Mouse (Mus musculus): ENCODE measurements around the gene Tns1. TPM values are rescaled to one million over a fixed set of nuclear protein-coding genes. Genes with fewer than 3 reads are reported as not detected.

Tns1 gene
- polyA plus RNA-seq, 1 experiment from 2014 or later, result 11.3 TPM

DNA sequence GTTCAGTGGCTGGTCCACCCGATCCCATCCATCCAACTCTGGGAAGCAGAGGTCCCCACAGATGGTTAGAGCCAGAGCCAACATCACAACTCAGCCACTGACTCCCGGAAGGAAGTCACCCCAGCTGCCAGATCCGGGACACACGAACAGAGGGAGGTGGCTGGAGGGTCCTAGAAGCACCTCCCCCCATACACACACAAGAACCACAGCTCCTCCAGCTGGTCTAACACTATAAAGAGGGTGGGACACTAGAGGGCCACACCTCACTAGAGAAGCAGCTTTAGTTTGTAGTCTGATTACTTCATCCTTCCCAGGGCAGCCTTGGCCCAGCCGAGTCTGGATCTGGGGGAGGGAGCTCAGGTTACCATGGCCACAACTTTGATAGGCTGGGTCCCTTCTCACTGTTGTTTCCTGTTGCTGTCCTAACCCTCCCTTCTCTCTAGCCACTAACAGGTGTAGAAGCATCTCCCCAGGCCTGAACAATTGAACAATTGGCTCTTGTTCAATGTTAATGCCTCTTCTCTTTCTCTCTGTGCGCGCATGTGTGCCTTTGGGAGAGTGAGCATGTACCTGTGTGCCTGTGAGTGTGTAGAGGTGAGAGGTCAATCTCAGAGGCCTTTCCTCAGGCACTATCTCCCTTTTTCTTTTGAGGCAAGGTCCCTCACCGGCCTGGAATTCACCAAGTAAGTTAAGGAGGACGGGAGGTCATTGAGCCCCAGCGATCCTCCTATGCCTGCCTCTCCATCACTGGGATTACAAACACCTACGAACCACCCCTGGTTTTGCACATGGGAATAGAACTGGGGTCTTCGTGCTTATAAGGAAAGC, 157.6 kb downstream of the Tns1 start:
- Histone ChIP-seq H3K27ac (ENCODE audit: low read depth, low read length) (no peak overlapping the region), H3K4me2 (ENCODE audit: low read depth, low read length) (no peak overlapping the region)

DNA sequence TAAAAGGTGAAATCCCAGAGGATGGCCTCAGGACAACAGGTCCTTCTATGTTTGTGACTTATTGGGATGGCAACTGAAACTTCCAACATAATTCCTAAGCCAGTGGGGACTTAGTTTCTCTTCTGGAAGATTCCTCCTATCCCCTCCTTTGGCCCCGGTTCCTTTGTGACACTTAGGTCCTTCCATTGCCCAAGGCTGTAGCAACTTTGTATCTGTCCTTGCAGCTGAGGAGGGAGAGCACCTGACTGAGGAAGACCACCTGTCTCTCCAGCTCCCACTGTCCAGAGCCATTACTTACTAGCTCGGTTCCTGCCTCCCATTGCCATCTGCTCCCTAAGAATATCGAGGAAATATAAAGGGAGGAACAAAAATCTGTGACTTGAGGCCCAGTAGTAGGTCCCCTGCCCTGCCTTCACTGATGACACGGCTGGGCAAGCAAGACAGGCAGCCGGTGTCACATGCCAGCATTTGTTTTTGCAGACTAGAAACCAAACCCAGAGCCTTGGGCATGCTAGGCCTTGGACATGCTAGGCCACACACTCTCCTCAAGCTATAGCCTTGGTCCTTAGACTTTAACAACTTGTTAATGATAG, 160.0 kb downstream of the Tns1 start:
- peaks cover 10% of the 10 kb centered on the region; the same call in 1 of the 2 replicates for H3K4me1 ChIP-seq (ENCODE audit: control insufficient read depth, insufficient read depth, low read length)
- 82% methylated on average over 5 of the region's 5 CpGs for WGBS

More for the DNA sequence above, 157.6 kb downstream of the Tns1 start:
- ATAC-seq (ENCODE audit: low read depth), result no peak
- Histone ChIP-seq H3K36me3 (ENCODE audit: control insufficient read depth, insufficient read depth, low read length) (no peaks in the 10 kb centered on the region), H3K9ac (replicated peaks; ENCODE audit: low read depth, low read length) (no peak overlapping the region), H3K9me3 (ENCODE audit: control insufficient read depth, low read length) (no peaks in the 10 kb centered on the region), H3K27me3 (ENCODE audit: control insufficient read depth, insufficient read depth, low read length) (no peaks in the 10 kb centered on the region), H3K4me3 (ENCODE audit: low read depth, low read length) (no peak overlapping the region), H3K4me1 (ENCODE audit: control insufficient read depth, insufficient read depth, low read length) (peaks cover 10% of the 10 kb centered on the region; the same call in 1 of the 2 replicates)
- WGBS, result 74% methylated on average over 12 of the region's 12 CpGs

DNA sequence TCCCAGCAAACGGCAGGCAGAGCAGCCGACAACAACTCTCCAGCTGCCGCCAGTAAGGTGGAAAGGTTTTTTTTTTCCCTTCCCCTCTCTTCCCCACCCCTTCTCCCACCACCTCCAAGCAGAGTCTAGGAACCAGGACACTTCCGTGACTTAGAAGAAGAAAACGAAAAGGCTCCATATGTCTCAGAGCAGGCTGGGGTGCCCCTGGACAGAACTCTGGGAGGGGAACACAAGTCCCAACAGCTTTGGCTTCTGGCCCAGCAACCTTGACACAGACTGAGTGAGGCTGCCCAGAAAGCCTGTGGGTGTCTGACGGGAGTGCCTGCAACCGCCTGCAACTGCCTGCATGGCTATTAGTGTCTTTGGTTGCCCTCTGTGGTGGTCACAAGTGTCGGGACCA, 160.6 kb downstream of the Tns1 start:
- H3K9ac ChIP-seq (replicated peaks; ENCODE audit: low read depth, low read length), result no peak overlapping the region
- H3K4me1 ChIP-seq (ENCODE audit: control insufficient read depth, insufficient read depth, low read length), result peaks cover 10% of the 10 kb centered on the region; the same call in 1 of the 2 replicates

More for the DNA sequence above, 160.0 kb downstream of the Tns1 start:
- no peak for ATAC-seq (ENCODE audit: low read depth)
- Histone ChIP-seq H3K4me2 (ENCODE audit: low read depth, low read length) (no peak overlapping the region), H3K27me3 (ENCODE audit: control insufficient read depth, insufficient read depth, low read length) (no peaks in the 10 kb centered on the region), H3K9me3 (ENCODE audit: control insufficient read depth, low read length) (no peaks in the 10 kb centered on the region), H3K36me3 (ENCODE audit: control insufficient read depth, insufficient read depth, low read length) (no peaks in the 10 kb centered on the region), H3K4me3 (ENCODE audit: low read depth, low read length) (no peak overlapping the region), H3K9ac (replicated peaks; ENCODE audit: low read depth, low read length) (no peak overlapping the region), H3K27ac (ENCODE audit: low read depth, low read length) (no peak overlapping the region)

DNA sequence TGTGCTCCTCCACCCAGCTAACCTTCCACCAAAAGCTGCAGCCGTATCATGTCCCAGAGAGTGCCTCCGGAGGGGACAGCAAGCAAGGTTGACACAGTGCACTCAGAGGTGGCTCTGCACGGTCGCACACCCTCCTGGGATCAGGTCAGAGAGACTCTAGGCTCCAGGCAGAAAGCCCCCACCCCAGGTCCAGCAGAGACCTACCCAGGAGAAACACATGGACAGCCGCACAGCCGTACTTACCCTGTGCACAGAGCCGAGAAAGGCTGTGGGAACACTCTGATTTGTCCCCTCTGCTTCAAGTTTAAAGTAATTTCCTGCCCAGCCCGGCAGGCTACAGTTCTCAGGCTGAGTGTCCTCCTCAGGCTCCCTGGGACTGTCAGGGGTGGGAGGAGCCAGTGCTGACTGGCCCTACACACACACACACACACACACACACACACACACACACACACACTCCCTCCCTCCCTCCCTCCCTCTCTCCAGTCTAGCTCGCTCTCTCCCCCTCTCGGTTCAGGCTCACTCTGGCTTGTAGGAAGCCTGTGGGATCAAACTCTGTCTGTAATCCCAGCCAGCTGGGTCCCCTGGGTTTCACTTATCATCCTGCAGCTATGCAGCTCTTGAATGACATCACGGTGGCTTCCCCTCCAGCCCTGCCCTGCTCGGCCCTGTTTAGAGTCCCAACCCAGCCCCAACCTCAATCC, 161.4 kb downstream of the Tns1 start:
- peak; percentile 90 for ATAC-seq (ENCODE audit: low read depth)
- Histone ChIP-seq H3K4me1 (ENCODE audit: control insufficient read depth, insufficient read depth, low read length) (peaks cover 7% of the 10 kb centered on the region), H3K9ac (replicated peaks; ENCODE audit: low read depth, low read length) (no peak overlapping the region), H3K27ac (ENCODE audit: low read depth, low read length) (peak overlapping the region; percentile 75), H3K27me3 (ENCODE audit: control insufficient read depth, insufficient read depth, low read length) (no peaks in the 10 kb centered on the region), H3K9me3 (ENCODE audit: control insufficient read depth, low read length) (no peaks in the 10 kb centered on the region), H3K4me3 (ENCODE audit: low read depth, low read length) (no peak overlapping the region), H3K36me3 (ENCODE audit: control insufficient read depth, insufficient read depth, low read length) (no peaks in the 10 kb centered on the region), H3K4me2 (ENCODE audit: low read depth, low read length) (peak overlapping the region; percentile 36; the same call in 1 of the 2 replicates)
- 8% methylated on average over 12 of the region's 12 CpGs for WGBS

More for the DNA sequence above, 160.6 kb downstream of the Tns1 start:
- no peak for ATAC-seq (ENCODE audit: low read depth)
- 32% methylated on average over 8 of the region's 8 CpGs for WGBS
- H3K27me3 ChIP-seq (ENCODE audit: control insufficient read depth, insufficient read depth, low read length), result no peaks in the 10 kb centered on the region
- H3K27ac ChIP-seq (ENCODE audit: low read depth, low read length), result peak overlapping the region; percentile 75
- no peak overlapping the region for H3K4me2 ChIP-seq (ENCODE audit: low read depth, low read length)
- H3K9me3 ChIP-seq (ENCODE audit: control insufficient read depth, low read length), result no peaks in the 10 kb centered on the region
- H3K36me3 ChIP-seq (ENCODE audit: control insufficient read depth, insufficient read depth, low read length), result no peaks in the 10 kb centered on the region
- no peak overlapping the region for H3K4me3 ChIP-seq (ENCODE audit: low read depth, low read length)

DNA sequence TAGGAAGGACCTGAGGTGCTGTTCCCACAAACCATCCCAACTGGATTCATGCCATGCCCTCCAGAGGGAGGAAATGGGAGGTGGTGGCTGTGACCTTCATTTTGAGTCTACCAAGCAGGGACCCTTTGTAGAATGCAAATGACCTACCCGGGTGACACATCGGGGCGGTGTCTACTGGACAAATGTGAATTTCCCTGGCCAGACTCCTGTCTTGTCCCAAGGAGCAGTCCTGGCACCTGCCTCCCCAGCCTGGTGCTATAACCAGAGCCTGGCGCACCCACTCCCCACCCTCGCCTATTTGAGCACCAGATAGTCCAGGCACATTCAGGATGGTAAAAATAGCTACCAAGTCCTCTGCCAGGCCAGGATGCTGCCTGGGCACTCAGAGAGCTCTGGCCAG, 162.2 kb downstream of the Tns1 start:
- peaks cover 7% of the 10 kb centered on the region for H3K4me1 ChIP-seq (ENCODE audit: control insufficient read depth, insufficient read depth, low read length)
- WGBS, result 88% methylated on average over 5 of the region's 5 CpGs
- no peak overlapping the region for H3K4me3 ChIP-seq (ENCODE audit: low read depth, low read length)
- H3K36me3 ChIP-seq (ENCODE audit: control insufficient read depth, insufficient read depth, low read length), result no peaks in the 10 kb centered on the region
- no peak overlapping the region for H3K9ac ChIP-seq (replicated peaks; ENCODE audit: low read depth, low read length)
- H3K9me3 ChIP-seq (ENCODE audit: control insufficient read depth, low read length), result no peaks in the 10 kb centered on the region
- H3K27me3 ChIP-seq (ENCODE audit: control insufficient read depth, insufficient read depth, low read length), result no peaks in the 10 kb centered on the region
- no peak overlapping the region; the same call in 1 of the 2 replicates for H3K27ac ChIP-seq (ENCODE audit: low read depth, low read length)
- H3K4me2 ChIP-seq (ENCODE audit: low read depth, low read length), result peak overlapping the region; percentile 36; the same call in 1 of the 2 replicates
- no peak for ATAC-seq (ENCODE audit: low read depth)

DNA sequence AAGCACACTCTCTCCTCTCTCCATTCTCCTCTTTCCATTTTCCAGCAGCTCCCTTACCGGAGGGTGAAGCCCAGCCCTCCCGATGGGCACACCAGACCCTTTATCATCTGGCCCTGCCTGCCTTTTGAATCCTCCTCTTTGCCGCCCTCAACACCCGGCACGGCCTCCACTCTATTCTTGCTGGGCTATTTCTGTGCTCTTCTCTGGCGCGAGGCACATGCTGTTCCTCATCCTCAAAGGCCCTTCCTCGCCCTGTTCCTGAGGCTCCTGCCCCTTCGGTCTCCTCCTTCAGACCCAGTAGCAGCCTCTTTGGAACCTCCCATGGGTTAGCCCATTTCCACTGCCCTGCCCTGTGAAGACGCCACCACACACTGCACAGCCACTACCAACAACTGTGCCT, 164.5 kb downstream of the Tns1 start:
- ATAC-seq (ENCODE audit: low read depth), result no peak
- no peaks in the 10 kb centered on the region for H3K36me3 ChIP-seq (ENCODE audit: control insufficient read depth, insufficient read depth, low read length)
- H3K4me3 ChIP-seq (ENCODE audit: low read depth, low read length), result no peak overlapping the region
- no peak overlapping the region for H3K4me2 ChIP-seq (ENCODE audit: low read depth, low read length)
- no peaks in the 10 kb centered on the region for H3K9me3 ChIP-seq (ENCODE audit: control insufficient read depth, low read length)
- peaks cover 7% of the 10 kb centered on the region for H3K4me1 ChIP-seq (ENCODE audit: control insufficient read depth, insufficient read depth, low read length)
- H3K27me3 ChIP-seq (ENCODE audit: control insufficient read depth, insufficient read depth, low read length), result no peaks in the 10 kb centered on the region
- no peak overlapping the region for H3K27ac ChIP-seq (ENCODE audit: low read depth, low read length)
- whole genome bisulfite sequencing, result 87% methylated on average over 10 of the region's 10 CpGs
- no peak overlapping the region for H3K9ac ChIP-seq (replicated peaks; ENCODE audit: low read depth, low read length)

DNA sequence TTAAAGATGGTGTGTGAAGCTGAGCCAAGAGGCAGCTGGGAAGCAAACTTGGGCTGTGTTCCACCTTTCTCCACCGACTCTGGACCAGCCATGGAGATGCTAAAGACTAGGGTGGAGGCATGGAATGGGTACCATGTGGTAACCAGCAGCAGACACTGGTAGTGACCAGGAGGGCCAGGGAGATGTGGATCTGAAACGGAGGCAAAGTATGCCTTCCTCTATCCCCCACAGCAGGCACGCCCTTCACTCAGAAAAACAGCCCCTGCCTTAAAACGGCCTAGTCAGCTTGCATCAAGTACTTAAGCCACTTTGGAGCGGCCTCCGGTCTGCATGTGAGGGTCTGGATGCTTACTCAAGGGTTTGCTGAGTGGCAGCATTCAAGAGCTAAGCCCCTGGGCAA, 164.9 kb downstream of the Tns1 start:
- 86% methylated on average over 6 of the region's 6 CpGs for WGBS

DNA sequence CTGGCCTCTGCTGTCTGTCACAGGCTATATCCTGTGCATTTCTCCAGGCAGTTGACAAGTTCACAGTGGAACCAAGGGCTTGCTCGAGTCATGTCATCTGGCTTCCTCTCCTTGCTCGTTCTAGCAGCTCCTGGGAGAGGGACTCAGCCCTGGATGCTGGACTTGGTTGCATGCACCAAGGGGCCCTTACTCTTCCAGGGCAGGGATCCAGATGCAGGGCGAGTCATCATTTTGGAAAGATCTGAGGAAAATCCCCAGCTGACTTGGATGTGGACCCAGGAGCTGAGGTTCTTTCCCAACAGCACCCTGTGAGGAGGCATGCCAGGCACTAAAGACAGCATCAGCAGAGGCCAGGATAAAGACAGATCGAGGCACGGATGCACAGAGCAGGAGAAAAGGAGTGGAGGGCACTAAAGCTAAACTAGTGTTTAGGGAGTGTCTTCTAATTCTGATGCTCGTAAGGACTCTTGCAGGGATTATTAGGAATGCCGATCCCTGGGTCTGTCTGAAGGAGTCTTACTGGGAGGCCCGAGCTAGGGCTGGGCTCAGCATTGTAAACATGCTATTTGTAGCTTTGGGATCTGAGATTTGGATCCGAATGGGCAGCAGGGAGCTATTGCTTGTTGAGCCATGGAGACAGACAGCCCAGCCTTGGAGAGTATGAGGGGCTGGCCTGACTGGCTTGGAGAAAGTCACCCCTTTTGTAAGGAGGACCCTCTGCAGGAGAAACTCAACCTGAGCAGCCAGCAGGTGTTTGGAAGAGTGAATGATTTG, 165.9 kb downstream of the Tns1 start:
- H3K27me3 ChIP-seq (ENCODE audit: control insufficient read depth, insufficient read depth, low read length), result no peaks in the 10 kb centered on the region
- H3K4me3 ChIP-seq (ENCODE audit: low read depth, low read length), result no peak overlapping the region
- peaks cover 7% of the 10 kb centered on the region for H3K4me1 ChIP-seq (ENCODE audit: control insufficient read depth, insufficient read depth, low read length)
- ATAC-seq (ENCODE audit: low read depth), result no peak
- H3K36me3 ChIP-seq (ENCODE audit: control insufficient read depth, insufficient read depth, low read length), result no peaks in the 10 kb centered on the region
- no peak overlapping the region for H3K4me2 ChIP-seq (ENCODE audit: low read depth, low read length)
- whole genome bisulfite sequencing, result 39% methylated on average over 9 of the region's 9 CpGs
- H3K9me3 ChIP-seq (ENCODE audit: control insufficient read depth, low read length), result no peaks in the 10 kb centered on the region
- no peak overlapping the region for H3K27ac ChIP-seq (ENCODE audit: low read depth, low read length)
- no peak overlapping the region for H3K9ac ChIP-seq (replicated peaks; ENCODE audit: low read depth, low read length)

More for the DNA sequence above, 164.9 kb downstream of the Tns1 start:
- H3K36me3 ChIP-seq (ENCODE audit: control insufficient read depth, insufficient read depth, low read length), result no peaks in the 10 kb centered on the region
- peaks cover 7% of the 10 kb centered on the region for H3K4me1 ChIP-seq (ENCODE audit: control insufficient read depth, insufficient read depth, low read length)
- no peaks in the 10 kb centered on the region for H3K27me3 ChIP-seq (ENCODE audit: control insufficient read depth, insufficient read depth, low read length)
- no peak overlapping the region for H3K27ac ChIP-seq (ENCODE audit: low read depth, low read length)
- H3K9me3 ChIP-seq (ENCODE audit: control insufficient read depth, low read length), result no peaks in the 10 kb centered on the region
- ATAC-seq (ENCODE audit: low read depth), result no peak
- no peak overlapping the region for H3K4me2 ChIP-seq (ENCODE audit: low read depth, low read length)
- no peak overlapping the region for H3K9ac ChIP-seq (replicated peaks; ENCODE audit: low read depth, low read length)
- H3K4me3 ChIP-seq (ENCODE audit: low read depth, low read length), result no peak overlapping the region
